Mouse (Mus musculus): ENCODE results near the gene Rad54l2. TPM values are rescaled to one million over a fixed set of nuclear protein-coding genes. Genes with fewer than 3 reads are reported as not detected.

Rad54l2 gene
- total and polyA plus RNA-seq, 2 experiments from 2014 or later: 4.6 to 25.5 TPM

GRCm38 (mm10) chr9:106783554-106783953 is 5.4 kb downstream of the Rad54l2 start:
- DNase-seq (ENCODE audit: low spot score): no peak
- H3K27me3 ChIP-seq (ENCODE audit: insufficient read depth, low read length): no peaks in the 10 kb centered on the region
- no peaks in the 10 kb centered on the region for H3K9me3 ChIP-seq (ENCODE audit: low read length)
- H3K9ac ChIP-seq (replicated peaks; ENCODE audit: low read length, poor library complexity, severe bottlenecking): no peak overlapping the region
- H3K4me3 ChIP-seq (ENCODE audit: low read depth, low read length): no peak overlapping the region
- no peak for ATAC-seq (ENCODE audit: low FRiP score)
- no peaks in the 10 kb centered on the region for H3K36me3 ChIP-seq (ENCODE audit: insufficient read depth, low read length)
- 96% methylated on average over 2 of the region's 2 CpGs for WGBS
- TF ChIP-seq CTCF (IDR thresholded peaks at IDR 0.05): no peak
- no peak overlapping the region for H3K27ac ChIP-seq (ENCODE audit: low read depth, low read length)
- H3K4me1 ChIP-seq (ENCODE audit: insufficient read depth, low read length): no peaks in the 10 kb centered on the region; the same call in 1 of the 2 replicates
- H3K4me2 ChIP-seq (ENCODE audit: low read depth, low read length, poor library complexity, severe bottlenecking): no peak overlapping the region

GRCm38 (mm10) chr9:106780086-106780485 is 8.9 kb downstream of the Rad54l2 start:
- Histone ChIP-seq H3K9ac (replicated peaks; ENCODE audit: low read length, poor library complexity, severe bottlenecking) (no peak overlapping the region), H3K4me3 (ENCODE audit: low read depth, low read length) (no peak overlapping the region), H3K4me1 (ENCODE audit: insufficient read depth, low read length) (no peaks in the 10 kb centered on the region), H3K27ac (ENCODE audit: low read depth, low read length) (no peak overlapping the region), H3K4me2 (ENCODE audit: low read depth, low read length, poor library complexity, severe bottlenecking) (no peak overlapping the region), H3K9me3 (ENCODE audit: low read length) (no peaks in the 10 kb centered on the region), H3K36me3 (ENCODE audit: insufficient read depth, low read length) (no peaks in the 10 kb centered on the region), H3K27me3 (ENCODE audit: insufficient read depth, low read length) (no peaks in the 10 kb centered on the region)
- no peak for DNase-seq (ENCODE audit: low spot score)
- no peak for TF ChIP-seq CTCF (IDR thresholded peaks at IDR 0.05)
- ATAC-seq (ENCODE audit: low FRiP score): no peak
- 89% methylated on average over 3 of the region's 3 CpGs for WGBS

- DNase-seq (ENCODE audit: low spot score) (no peak), ATAC-seq (ENCODE audit: low FRiP score) (no peak)
- no peaks in the 10 kb centered on the region for H3K4me1 ChIP-seq (ENCODE audit: insufficient read depth, low read length)
- no peak overlapping the region for H3K4me3 ChIP-seq (ENCODE audit: low read depth, low read length)
- no peak overlapping the region for H3K9ac ChIP-seq (replicated peaks; ENCODE audit: low read length, poor library complexity, severe bottlenecking)
- H3K27me3 ChIP-seq (ENCODE audit: insufficient read depth, low read length): no peaks in the 10 kb centered on the region
- H3K9me3 ChIP-seq (ENCODE audit: low read length): no peaks in the 10 kb centered on the region
- no peak for TF ChIP-seq CTCF (IDR thresholded peaks at IDR 0.05)
- H3K27ac ChIP-seq (ENCODE audit: low read depth, low read length): no peak overlapping the region
- H3K36me3 ChIP-seq (ENCODE audit: insufficient read depth, low read length): no peaks in the 10 kb centered on the region
- 88% methylated on average over 4 of the region's 4 CpGs for WGBS
- H3K4me2 ChIP-seq (ENCODE audit: low read depth, low read length, poor library complexity, severe bottlenecking): no peak overlapping the region
Measured at GRCm38 (mm10) chr9:106778319-106778718, 10.7 kb downstream of the Rad54l2 start.

- H3K36me3 ChIP-seq (ENCODE audit: insufficient read depth, low read length): no peaks in the 10 kb centered on the region
- H3K9me3 ChIP-seq (ENCODE audit: low read length): no peaks in the 10 kb centered on the region
- no peak overlapping the region for H3K27ac ChIP-seq (ENCODE audit: low read depth, low read length)
- no peaks in the 10 kb centered on the region for H3K4me1 ChIP-seq (ENCODE audit: insufficient read depth, low read length)
- H3K4me3 ChIP-seq (ENCODE audit: low read depth, low read length): no peak overlapping the region
- TF ChIP-seq CTCF (IDR thresholded peaks at IDR 0.05): no peak
- H3K9ac ChIP-seq (replicated peaks; ENCODE audit: low read length, poor library complexity, severe bottlenecking): no peak overlapping the region
- no peaks in the 10 kb centered on the region for H3K27me3 ChIP-seq (ENCODE audit: insufficient read depth, low read length)
- WGBS: 92% methylated on average over 3 of the region's 3 CpGs
- no peak overlapping the region for H3K4me2 ChIP-seq (ENCODE audit: low read depth, low read length, poor library complexity, severe bottlenecking)
- ATAC-seq (ENCODE audit: low FRiP score) (no peak), DNase-seq (ENCODE audit: low spot score) (no peak)
Measured at GRCm38 (mm10) chr9:106777423-106777822, 11.6 kb downstream of the Rad54l2 start.

- ATAC-seq (ENCODE audit: low FRiP score): no peak
- Histone ChIP-seq H3K9ac (replicated peaks; ENCODE audit: low read length, poor library complexity, severe bottlenecking) (no peak overlapping the region), H3K36me3 (ENCODE audit: insufficient read depth, low read length) (no peaks in the 10 kb centered on the region), H3K9me3 (ENCODE audit: low read length) (no peaks in the 10 kb centered on the region), H3K27ac (ENCODE audit: low read depth, low read length) (no peak overlapping the region), H3K27me3 (ENCODE audit: insufficient read depth, low read length) (no peaks in the 10 kb centered on the region), H3K4me3 (ENCODE audit: low read depth, low read length) (no peak overlapping the region), H3K4me2 (ENCODE audit: low read depth, low read length, poor library complexity, severe bottlenecking) (no peak overlapping the region), H3K4me1 (ENCODE audit: insufficient read depth, low read length) (no peaks in the 10 kb centered on the region)
- no peak for TF ChIP-seq CTCF (IDR thresholded peaks at IDR 0.05)
- 92% methylated on average over 1 of the region's 1 CpGs for WGBS
- no peak for DNase-seq (ENCODE audit: low spot score)
Measured at GRCm38 (mm10) chr9:106776116-106776515, 12.9 kb downstream of the Rad54l2 start.

- no peaks in the 10 kb centered on the region for H3K36me3 ChIP-seq (ENCODE audit: insufficient read depth, low read length)
- TF ChIP-seq CTCF (IDR thresholded peaks at IDR 0.05): no peak
- WGBS: 89% methylated on average over 2 of the region's 2 CpGs
Measured at GRCm38 (mm10) chr9:106771770-106772169, 17.2 kb downstream of the Rad54l2 start.

More at GRCm38 (mm10) chr9:106771770-106772169, 17.2 kb downstream of the Rad54l2 start:
- Histone ChIP-seq H3K9me3 (ENCODE audit: low read length) (no peaks in the 10 kb centered on the region), H3K4me2 (ENCODE audit: low read depth, low read length, poor library complexity, severe bottlenecking) (no peak overlapping the region), H3K4me1 (ENCODE audit: insufficient read depth, low read length) (no peaks in the 10 kb centered on the region), H3K27me3 (ENCODE audit: insufficient read depth, low read length) (no peaks in the 10 kb centered on the region), H3K27ac (ENCODE audit: low read depth, low read length) (no peak overlapping the region), H3K9ac (replicated peaks; ENCODE audit: low read length, poor library complexity, severe bottlenecking) (no peak overlapping the region), H3K4me3 (ENCODE audit: low read depth, low read length) (no peak overlapping the region)
- no peak for DNase-seq (ENCODE audit: low spot score)
- ATAC-seq (ENCODE audit: low FRiP score): no peak
